Mouse (Mus musculus) heart, adult 2 months (tissue): ENCODE measurements around the gene Fbxl22.

Source experiments
- CTCF ChIP-seq: fragments of 200-600 bp; IDR thresholded peaks from 2 replicates; pipeline ENCODE4 v1.8.1; 2022; ENCODE audit warnings: antibody characterized with exemption, mild to moderate bottlenecking, moderate library complexity
- EP300 ChIP-seq: fragments of 200-500 bp; IDR thresholded peaks from 2 replicates; pipeline ENCODE4 v1.6.1; 2011; ENCODE audit warnings: low read depth, low read length, control low read depth; ENCODE audit not compliant: insufficient read depth
- POLR2A ChIP-seq: fragments of 200-500 bp; IDR thresholded peaks from 2 replicates; pipeline ENCODE4 v1.6.1; 2011; ENCODE audit warnings: mild to moderate bottlenecking, low read depth, low read length, control low read depth; ENCODE audit not compliant: insufficient read depth

DNA sequence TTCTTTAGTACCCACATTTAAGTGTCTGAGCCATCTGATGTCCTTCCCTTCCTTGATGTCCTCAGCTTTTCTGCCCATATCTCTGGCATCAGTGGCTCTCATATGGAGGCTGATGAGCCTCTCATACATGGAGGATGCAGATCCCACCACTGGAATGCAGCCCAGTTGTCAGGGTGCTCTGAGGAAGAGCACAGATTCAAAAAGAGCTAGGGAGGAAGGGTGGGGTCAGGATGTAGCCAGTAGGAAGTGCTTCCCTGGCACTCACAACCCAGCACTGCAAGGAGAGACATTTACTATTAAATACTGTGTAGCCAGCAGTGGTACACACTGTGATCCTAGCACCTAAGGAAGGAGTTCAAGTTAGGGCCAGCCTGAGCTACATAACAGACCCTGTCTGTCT lies 8.0 kb downstream of the Fbxl22 start:
- no peak for TF ChIP-seq CTCF
- no peak for TF ChIP-seq POLR2A
- no peak for TF ChIP-seq EP300
